Mouse (Mus musculus) yolk sac, embryonic 10.5 days (tissue): ENCODE data around the gene Cep55.

Experiments used
- DNase-seq: peaks from one replicate; pipeline ENCODE4 v3.0.0-alpha.2; 2017; ENCODE audit warnings: low spot score

Cep55 gene

DNA sequence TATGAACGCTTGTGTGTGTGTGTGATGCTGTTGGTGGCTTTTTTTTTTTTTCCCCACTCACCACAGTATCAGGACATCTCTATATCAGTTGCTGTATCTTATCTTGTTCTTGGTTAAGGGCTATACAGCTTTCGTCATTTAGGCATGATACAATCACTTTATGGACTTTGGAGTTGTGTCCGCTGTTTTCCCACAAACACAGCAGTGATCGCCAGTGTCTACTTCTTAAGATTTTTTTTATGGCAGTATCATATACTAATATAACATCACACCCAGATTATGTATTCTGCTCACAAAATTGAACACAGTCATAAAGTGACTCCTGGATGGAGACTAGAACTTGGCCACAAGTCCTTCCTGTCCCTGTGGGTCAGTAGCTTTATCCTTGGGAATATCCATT lies 53.1 kb downstream of the Cep55 start:
- no peak for DNase-seq

DNA sequence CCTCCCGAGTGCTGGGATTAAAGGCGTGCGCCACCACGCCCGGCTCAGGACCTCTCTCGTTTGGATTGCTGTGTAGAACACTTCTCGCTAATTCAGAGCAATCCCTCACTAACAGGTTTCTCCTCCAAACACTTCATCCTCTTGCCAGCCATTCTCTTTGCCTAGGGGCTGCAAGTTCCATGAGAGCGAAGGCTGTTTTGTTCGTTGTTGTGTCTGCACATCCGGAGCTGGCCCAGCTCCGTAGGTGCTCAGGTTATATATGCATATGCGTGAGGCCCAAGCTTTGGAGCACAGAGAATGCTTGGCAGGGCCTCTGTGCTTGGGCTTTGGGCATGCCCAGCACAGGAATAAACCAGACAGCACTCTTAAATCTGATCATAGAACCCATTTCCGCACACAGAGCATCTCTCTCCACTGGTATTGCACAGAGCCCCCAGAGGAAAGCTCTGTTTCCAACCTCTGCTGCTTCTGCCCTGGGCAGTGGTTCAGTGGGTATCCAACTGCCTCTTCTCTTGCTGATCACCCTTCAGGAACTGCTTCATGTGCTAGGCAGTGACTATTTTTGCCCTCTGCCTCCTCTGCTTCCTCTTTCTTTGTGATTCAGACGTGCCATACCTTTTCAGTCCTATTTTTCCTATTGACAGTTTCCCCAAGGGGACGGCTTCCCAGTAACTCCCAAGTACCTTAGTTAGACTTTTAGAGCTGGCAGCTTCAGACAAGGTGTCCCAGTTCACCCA lies 54.9 kb downstream of the Cep55 start:
- no peak for DNase-seq

DNA sequence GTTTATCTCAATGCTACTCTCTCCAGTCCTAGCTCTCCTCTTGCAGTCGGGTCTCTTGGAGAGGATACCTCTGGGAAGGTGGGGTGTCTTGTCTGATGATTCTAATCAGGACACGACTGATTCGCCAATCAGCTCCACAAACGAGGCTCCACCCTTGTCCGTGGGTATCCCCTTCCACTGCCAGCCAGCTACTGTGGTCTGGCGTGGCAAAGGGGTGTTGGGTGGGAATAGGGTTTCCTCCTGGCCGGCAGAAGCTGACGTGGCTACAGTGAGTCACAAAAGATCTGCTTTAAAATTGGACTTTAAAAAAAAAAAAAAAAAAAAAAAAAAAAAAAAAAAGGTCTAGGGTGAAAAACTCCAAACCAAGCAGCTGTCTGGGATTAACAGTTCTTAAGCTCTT lies 56.2 kb downstream of the Cep55 start:
- DNase-seq, result no peak

DNA sequence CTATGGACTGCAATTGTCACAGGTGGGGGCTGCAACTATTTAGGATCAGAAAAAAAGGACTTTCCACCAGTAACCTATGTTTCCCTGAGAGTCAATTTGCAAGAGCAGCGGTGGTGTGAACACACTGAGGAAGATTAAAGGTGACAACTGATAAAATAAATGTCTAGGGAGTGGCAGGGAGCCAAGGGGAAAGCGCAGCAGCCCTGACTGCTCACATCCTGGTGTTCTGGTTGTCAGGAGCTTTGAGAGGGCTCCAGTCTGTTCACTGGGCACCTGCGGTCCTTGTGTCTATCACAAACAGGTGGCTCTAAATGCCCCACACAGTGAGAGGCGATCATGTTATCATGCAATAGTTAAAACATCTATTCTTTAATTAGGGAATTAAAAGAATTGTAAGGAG lies 57.8 kb downstream of the Cep55 start:
- no peak for DNase-seq

DNA sequence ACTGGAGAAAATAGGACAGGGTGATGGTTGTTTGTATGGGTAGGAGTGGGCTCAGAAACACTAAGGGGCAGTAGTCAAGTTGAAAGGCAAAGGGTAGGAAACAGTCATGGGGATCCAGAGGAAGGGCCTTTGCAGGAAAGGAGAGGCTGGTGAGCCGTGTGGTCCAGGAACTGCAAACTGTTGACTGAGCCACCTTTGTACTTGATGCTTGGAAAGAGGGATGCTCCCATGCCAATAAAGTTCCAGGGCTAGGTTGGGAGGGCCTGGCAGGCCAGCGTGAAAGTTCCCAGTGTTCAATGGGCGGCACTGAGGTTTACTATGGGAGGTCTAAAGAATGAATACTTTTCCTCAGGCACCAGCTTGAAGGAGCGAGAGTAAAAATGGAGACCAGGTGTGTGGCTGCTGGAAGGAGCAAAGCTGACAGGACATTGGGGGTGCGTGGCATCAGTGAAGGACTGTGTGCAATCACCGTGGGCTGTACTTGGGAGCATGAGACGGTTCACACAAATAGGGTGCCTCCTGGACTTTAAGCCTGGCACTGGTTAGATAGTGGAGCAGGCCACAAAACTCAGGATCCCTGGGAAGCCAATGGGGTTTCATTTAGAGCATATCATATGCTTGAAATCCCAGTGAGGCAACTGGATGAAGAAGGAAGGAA lies 60.2 kb downstream of the Cep55 start:
- DNase-seq, result peak; percentile 66

DNA sequence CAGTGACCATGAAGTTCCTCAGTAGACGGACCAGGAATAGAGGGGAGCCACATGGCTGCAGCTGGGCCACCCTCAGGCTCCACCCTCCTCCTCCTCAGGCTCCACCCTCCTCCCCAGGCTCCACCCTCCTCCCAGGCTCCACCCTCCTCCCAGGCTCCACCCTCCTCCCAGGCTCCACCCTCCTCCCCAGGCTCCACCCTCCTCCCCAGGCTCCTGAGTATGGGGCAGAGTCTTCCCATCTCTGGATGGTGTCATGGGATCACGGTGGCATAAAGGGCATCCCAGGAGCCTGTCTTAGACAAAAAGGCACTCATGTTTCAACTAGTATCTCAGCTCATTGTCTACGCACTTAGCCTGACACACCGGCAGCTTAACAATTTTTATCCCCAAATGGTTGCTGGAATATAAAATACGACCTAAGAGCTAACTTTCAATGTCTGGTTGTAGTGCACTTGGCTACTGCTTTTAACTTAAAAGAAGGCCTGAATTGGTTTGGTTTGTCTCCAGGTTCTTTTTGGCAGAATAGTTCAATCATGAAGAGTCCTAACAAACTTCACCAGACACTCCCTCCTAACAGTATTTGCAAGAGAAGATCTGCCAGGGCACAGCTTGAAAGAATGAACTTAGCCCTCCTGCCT lies 65.4 kb downstream of the Cep55 start:
- peak; percentile 74 for DNase-seq

DNA sequence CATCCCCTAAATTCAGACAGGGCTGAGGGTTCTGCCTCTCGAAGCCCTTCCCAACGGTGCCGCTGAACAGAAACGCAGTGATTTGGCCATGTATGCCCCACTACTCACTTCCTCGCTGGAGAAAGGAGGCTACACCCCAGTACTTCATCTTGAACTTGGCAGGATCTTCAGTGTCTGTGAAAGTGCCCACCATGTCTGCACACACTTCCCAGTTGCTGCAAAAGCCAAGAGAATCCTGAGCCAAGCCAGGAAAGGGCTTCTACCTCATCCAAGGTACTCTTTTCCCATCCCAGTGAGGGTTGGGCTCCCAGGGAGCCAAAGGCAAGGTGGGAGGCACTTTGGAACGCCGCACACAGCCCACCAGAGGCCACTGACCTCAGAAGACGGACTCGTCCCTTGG lies 69.1 kb downstream of the Cep55 start:
- no peak for DNase-seq
